Mouse (Mus musculus) megakaryocyte progenitor cell, adult 5-6 weeks (primary cell): ENCODE results near the gene Mapk9. TPM values are rescaled to one million over a fixed set of nuclear protein-coding genes. Genes with fewer than 3 reads are reported as not detected.
"Not testable (repeated sequence)": the region's sequence is repeated elsewhere in the genome, so short reads cannot be mapped to it uniquely, and the experiment has no call there.

Experiments
- ATAC-seq: replicated peaks from 2 replicates; pipeline ENCODE4 v1.8.0; 2016; ENCODE audit warnings: mild to moderate bottlenecking, moderate TSS enrichment, inconsistent platforms; ENCODE audit not compliant: poor library complexity
- total RNA-seq, 2 experiments: library from RNA; stranded (forward) in 1 of 2; stranded (reverse) in 1 of 2; fragments of 157-497, 149-512 nt in 1 of 2; fragments of 200-1000 nt in 1 of 2; gene quantifications; 2 replicates each; pipeline versions ENCODE4 v1.2.3 to v1.2.4; 2015 to 2017

Gene Mapk9
- total RNA-seq (2015): 32.9 and 40.2 TPM in 2 replicates
- total RNA-seq (2017): 31.1 and 56.3 TPM in 2 replicates

DNA sequence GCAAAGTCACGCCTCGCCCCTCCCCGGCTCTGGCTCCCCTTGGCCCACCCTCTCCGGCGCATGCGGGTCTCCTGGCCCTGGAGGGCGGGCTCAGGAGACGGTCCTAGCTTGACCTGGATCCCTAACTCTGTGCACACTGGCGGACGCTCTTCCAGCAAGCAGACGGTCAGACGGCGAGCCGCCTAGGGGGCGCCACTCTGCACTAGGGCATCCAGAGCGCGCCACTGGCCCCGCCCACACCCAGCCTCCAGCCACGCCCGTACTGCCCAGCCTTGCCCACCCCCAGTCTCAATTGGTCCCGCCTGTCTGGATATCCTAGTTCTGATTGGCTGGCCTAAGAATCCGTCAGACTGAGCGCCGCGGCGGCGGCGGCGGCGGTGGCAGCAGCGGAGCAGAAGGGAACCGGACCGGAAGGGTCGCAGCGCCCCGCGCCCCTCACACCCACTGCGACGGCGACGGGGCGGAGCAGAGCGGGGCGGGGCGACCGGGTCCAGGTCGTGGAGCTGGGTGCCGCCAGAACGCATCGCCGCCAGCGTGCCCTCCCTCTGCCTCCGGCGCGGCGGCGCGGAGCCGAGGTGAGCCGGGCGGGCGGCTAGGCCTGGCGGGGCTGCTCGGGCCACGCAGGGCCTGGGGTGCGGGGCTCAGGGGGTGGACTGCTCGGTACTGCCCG is at the start of gene Mapk9:
Gene Mapk9, plus strand, starts transcription at position 351 of the 670 bp plus-strand sequence.
- peak; percentile 80 for ATAC-seq

DNA sequence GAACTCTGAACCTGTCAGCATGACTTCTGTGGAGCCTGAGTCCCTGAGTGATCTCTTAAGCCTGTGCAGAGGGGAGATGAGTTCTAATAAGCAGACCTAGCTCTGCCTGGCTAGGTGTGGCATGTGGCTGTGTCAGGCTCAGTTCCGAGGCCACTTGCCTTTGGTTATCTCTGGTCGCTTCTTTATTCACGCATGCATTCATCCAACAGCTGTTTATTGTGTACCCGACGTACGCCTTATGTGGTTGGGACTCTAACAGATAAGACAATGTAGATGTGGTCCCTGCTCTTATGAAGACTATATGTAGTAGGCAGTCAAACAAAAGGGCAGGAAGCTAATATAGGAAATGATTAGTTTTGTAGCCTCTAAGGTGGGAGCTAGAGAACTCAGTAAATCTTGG is 47.6 kb upstream of the Mapk9 start:
- peak; percentile 61 for ATAC-seq

DNA sequence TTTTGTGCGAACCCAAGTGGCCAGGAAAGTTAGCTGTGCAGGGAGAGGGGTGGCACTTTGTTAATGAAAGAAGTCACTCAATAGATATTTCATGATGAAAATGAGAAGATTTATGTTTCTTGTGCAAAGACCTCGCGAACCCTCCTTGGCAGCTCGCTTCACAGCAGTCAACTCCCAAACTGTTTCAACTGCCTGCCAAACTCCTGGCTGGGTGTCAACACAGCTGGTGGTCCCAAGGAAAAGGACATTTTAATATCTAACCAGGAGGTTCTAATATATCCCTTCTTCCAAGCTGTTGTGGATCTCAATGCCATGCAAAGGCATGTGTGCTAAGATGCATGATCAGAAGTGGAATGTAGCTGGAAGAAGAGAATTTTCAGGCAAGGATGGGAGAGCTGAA is 45.0 kb upstream of the Mapk9 start:
- no peak for ATAC-seq

DNA sequence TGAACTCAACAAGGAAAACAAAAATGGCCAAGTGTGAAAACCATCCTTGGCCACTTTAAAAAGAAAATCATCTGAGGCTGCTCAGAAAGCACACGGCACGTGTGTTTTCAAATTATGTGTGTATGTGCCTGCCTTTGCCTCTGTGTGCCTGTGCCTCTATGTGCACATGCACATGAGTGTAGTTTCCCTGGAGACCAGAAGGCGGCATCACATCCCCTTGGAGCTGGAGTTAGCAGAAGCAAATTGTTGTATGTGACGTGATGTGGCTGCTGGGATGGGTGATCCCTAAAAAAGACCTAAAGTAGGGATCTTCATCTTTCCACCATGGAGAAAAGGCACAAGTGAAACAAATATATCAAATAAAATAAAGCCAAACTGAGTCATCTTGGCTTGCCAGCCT is 42.8 kb upstream of the Mapk9 start:
- no peak for ATAC-seq

DNA sequence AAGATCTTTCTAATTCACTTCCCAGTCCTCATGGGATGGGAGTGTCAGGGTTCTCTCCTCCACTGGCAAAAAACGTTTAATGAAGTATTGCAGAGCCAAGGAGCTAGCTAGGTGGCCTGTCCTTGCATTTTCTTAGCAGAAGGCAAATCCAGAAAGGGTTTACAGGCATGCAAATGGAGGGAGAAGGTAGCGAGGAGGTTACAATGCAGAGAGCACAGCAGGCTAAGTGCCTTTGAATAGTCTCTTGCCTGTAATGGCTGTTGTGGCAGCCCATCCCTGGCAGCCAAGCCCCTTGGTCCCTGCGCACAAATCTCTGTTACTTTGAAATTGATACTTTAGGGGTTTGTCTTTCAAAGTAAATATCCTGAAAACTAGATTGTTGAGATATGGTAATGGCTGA is 40.3 kb upstream of the Mapk9 start:
- no peak for ATAC-seq

DNA sequence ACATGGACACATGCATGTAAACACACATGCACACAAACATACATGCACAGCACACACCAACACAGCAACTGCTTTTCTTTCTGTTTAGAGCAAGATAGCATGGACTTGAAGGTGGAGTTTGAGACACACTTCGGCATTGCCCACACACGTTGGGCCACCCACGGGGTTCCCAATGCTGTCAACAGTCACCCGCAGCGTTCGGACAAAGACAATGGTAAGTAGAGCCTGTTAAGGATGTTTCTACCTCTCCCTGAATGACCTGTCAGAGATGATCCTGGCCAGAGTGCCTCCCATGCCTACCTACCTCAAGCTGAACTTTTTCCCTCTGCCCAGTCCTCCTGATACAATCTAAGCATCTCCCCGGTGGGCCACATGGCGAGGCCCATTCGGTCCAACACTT is 37.6 kb upstream of the Mapk9 start:
- no peak for ATAC-seq

DNA sequence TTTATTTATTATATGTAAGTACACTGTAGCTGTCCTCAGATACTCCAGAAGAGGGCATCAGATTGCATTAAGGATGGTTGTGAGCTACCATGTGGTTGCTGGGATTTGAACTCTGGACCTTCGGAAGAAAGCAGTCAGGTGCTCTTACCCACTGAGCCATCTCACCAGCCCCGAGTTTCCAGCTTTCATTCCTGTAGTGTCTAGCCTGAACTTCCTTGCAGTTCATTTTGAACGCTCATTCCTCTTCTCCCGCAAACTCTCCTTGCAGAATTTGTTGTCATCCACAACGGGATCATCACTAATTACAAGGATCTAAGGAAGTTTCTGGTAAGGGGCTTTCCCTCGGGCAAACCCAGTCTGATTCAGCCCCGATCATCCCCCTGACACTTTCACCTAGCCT is 35.9 kb upstream of the Mapk9 start:
- not testable (repeated sequence) for ATAC-seq

DNA sequence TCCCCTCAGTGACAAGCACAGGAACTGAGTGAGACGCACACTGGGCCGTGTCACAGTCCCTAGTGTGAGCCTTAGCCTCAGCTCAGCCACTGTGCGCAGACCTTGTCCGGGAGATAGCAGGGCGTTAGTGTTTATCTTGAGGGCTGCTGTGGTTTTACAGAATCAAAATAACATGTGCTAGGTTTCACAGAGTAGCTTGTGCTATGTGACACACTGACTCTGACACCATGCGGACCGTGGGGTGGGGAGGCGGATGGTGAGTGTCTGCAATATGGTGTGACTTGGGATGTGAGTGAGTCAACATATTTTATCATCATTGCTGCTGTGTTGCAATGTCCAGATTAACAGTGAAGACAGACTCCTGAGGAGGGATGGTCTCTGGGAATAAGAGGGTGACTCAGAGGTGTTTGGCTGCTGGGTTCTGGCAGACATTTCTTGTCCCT is 35.4 kb upstream of the Mapk9 start:
- peak; percentile 89 for ATAC-seq

DNA sequence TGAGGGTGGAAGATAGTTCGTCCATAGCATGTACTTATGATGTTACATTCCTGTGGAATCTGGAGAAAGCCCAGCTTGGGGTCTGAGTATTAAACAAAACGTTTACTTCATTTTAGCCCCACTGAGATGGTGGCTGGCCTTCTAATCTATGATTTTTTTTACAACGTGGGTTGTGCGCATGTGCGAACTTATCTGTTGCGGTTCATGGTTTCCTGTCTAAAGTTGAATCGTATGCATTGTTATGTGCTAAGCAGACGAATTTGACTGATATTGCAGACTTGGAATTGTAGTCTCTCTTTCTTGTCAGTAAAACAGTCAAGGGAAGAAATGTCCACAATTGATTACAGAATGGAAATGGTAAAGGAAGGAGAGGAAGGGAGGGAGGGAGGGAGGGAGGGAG is 34.7 kb upstream of the Mapk9 start:
- peak; percentile 60 for ATAC-seq

DNA sequence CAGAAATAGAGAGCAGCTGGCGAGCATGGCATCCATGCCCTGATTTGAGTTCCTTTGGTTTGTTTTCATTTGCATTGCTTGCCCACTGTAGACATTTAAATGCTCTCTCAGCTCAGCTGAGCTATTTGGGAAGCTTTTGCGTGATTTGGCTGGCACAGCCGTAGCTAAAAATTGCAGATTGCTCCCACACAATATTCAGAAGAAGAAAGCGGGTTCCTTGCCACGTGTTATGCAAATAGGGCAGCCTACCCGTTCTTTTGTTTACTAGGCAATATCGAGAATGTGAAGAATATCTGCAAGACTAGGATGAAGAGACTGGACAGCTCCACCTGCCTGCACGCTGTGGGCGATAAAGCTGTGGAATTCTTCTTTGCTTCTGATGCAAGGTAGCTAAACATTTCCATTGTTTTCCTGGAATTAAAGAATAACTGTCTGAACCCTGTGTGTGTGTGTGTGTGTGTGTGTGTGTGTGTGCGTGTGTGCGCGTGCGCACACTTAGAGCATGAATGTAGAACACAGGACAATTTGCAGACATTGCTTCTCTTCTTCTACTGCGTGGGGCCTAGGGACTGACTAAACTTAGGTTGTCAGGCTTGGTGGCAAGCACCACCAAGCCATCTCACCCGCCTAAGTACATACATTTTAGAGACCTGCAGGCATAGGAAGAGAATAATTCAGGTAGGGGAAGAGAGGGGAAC is 27.5 kb upstream of the Mapk9 start:
- no peak for ATAC-seq

DNA sequence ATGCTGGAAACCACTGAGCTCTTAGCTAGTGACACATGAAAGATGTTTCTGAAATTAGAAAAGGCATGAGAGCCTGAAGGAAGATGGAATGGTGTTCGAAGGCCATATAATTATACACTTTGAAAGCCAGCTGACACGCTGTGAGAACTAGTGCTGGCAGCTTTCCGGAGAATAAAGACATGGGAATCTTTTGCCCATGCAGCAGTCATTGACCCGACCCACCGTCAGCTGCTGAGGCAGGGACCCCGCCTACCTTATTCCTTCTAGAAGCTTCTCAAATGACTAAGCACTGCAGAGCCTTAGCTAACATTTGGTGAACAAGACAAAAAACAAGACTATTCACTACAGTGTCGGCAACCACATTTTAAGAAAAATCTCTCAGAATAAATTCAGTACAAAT is 26.9 kb upstream of the Mapk9 start:
- ATAC-seq: no peak

DNA sequence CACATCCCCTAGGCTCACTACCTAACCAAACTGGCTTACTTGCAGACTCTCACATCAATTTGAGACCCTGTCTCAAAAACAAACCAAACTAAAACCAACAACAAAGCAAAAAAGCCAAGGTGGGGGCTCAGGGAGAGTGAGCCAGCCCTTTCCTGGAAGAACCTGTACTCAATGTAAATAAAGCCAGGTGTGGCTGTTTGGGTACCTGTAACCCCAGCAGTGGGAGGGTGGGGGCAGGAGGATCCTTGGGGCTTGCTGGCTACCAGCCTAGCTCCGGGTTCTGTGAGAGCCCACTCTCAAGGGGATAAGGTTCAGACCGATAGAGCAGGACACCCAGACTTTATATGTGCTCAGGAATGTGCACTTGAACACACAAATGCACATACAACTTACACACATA is 25.6 kb upstream of the Mapk9 start:
- ATAC-seq: no peak

DNA sequence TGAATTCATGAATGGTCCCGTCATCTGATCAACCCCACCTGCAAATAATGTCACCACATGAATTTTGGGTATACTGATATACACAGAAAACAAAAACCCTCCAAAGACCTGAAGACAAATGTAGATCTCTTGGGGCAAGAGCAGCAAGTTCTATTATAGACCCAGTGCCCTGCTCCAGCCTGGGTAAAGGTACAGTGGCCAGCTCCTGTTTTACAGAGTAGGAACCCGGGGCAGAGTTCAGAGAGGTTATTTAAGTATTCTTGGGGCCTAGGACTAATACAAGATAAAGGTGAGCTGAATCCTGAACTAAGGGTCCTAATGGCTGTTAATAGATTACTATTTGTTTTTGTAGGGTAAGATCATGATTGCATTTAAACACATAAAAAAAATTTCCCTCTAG is 25.0 kb upstream of the Mapk9 start:
- ATAC-seq: no peak

DNA sequence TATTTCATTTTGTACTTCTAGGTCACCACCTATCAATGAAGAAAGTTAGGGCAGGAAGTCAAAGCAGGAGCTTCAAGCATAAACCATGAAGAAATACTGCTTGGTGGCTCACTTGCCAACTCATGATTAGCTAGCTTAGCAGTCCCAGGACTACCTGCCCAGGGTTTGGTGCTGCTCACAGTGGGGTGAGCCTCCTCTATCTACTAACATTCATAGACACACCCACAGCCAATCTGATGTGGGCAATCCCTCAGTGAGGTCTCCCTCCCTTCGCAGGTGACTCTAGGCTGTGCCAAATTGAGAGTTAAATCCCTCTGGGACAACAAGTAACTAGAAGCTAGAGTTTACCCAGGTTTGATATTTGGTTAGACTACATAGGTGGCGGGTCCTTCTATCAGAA is 24.2 kb upstream of the Mapk9 start:
- peak; percentile 49 for ATAC-seq

DNA sequence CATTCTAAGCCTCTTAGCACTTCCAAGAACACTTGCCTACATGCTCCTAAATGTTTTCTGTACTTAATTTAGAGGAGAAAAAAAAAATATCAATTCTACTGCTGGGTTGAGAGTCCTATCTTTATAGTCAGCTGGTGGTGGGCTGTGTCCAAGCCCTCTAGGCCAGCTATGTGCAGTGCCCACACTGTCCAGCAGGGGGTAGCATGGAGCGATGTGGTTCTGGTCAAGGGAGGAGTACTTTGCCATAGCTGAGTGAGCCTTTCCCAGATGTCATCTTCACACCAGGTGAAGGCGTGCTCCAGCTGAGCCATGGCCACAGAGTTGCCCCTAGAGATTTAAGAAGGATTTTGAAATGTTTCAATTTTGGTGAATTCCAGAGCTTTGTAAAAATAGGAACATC is 21.7 kb upstream of the Mapk9 start:
- ATAC-seq: peak; percentile 96

DNA sequence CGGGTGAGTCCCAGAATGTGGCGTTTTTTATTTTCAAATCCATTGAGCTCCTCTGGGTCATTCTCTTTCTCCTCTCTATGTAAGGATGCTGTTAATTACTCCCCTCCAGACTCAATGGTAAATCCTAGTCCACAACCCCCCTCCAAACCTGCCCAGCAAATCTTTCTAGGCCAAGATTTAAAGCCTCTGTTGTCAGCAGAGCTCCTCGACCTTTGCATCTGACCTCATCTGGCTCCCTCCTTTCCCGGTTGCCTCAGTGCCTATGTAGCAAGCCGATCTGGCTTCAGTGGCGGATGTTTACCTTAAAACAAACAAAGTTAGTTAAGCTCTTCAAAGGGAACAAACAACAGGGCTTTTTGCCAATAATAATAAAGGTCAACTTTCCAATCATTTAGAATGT is 19.3 kb upstream of the Mapk9 start:
- ATAC-seq: no peak

DNA sequence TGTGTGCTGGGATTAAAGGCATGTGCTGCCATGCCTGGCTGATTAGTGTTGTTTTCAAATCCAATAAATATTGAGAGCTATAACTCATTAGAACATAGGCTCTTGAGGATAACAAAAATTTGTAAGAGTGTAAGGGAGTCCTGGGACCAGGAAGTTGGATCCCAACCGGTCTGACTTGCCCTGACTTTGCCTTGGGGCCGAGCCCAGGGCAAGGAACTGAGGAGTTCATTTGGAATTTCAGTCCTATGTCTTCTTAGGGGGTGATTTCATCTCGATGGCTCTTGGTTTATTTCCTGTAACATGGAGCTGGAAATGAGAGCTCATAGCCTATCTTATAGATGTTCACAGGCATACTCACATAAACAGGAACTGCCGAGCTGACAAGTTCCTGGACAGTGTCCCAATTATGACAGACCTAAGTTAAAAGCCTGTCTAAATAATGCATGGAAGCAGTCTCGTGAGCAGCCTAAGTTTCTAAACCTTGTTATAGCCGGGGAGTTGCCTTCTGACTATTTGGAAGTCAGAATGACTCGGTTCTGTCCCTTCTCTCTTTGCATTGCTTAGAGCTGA is 17.3 kb upstream of the Mapk9 start:
- no peak for ATAC-seq

DNA sequence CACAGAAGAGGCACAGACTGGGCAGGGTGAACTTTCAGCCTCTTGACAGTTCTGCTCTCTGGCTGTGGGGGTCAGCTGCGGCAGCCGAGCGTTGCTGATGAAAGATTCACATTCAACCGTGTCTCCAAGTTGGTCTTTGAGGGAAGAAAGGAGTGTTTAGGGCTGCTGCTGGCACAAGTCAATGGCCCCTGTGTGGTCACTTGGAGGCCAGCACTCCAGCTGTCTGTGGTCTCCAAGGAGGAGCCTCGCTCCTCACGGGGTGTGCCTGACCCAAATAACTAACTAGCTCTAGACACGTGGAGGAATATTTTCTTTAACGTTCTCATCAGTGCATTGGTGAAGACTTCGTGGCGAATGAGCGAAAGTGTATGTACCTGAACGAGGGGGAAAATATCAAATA is 14.6 kb upstream of the Mapk9 start:
- ATAC-seq: no peak

DNA sequence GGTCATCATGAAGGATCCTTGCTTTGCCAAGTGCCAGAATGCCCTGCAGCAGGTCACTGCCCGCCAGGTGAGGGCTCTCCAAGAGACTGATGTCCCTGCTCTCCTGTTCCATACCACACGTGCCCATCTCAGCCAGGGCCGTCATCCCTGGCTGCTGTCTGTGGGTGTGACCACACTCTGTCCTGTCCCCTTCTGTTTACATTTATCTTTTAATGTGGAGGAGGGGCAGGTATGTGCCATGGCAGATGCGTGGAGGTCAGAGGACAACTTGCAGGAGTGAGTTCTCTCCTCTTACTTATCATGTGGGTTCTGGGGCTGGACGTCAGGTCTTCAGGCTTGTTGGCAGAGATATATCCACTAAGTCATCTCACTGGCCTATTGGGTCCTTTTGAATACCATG is 13.6 kb upstream of the Mapk9 start:
- ATAC-seq: no peak

DNA sequence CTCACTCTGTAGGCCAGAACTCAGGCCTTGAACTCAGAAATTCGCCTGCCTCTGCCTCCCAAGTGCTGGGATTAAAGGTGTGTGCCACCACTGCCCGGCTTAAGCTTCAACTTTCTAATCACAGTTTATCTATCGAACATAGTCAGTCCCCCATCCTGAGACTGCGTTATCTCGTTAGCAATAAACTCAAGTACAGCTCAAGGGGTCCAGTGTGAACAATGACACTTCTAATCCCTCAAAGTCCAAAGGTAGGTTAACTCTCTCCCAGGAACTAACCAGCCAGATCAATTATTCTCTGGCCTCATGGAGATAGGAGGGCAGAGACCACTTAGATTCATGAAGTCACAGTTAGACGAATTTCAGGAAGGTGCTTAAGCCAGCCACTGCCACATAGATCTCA is 12.3 kb upstream of the Mapk9 start:
- no peak for ATAC-seq

DNA sequence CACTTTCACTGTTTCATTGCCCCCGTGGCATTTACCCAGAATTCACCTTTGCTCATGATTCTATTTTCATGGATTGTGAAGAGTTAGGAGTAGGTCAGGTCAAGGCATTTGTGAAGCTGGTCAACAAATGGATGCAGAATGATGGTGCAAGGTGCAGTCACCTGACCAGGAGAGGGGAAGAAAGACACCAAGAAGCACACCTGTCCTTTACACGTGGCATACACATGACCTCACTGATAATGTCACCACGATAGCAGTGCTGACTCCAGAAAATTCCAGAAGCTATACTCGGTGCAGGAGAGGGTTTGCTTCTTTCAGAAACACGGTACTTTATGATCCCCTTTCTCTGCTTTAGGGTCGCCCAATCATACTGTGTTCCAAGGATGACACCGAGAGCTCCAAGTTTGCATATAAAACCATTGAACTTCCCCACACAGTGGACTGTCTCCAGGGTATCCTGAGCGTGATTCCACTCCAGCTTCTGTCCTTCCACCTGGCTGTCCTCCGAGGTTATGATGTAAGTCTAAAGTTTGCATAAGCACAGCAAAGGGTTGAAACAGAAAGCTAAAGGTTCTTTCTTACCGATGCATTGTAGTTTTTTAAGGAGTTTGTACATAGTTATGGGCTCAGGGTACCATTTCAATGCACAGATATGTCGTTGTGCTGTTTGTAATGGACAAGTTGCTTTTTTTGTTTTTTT is 11.1 kb upstream of the Mapk9 start:
- ATAC-seq: no peak
